Mouse (Mus musculus): ENCODE measurements around the gene Tpm1. TPM values are rescaled to one million over a fixed set of nuclear protein-coding genes. Genes with fewer than 3 reads are reported as not detected.

The Tpm1 gene
- polyA plus RNA-seq, 1 experiment from 2014 or later, result 163 TPM

Other genes with a start within 250 kb of the Tpm1 start
- 4.5 and 6.4 TPM in 2 replicates for gene Aph1c, start 214.7 kb downstream of the Tpm1 start, polyA plus RNA-seq (2014; fragmentation: Nextera tagmentation; extraction: Ambion mirVana)
- gene Rab8b, start 129.7 kb downstream of the Tpm1 start, polyA plus RNA-seq (2014; fragmentation: Nextera tagmentation; extraction: Ambion mirVana), result 33.8 and 38.2 TPM in 2 replicates
- 215 and 261 TPM in 2 replicates for gene Rps27l, start 103.3 kb downstream of the Tpm1 start, polyA plus RNA-seq (2014; fragmentation: Nextera tagmentation; extraction: Ambion mirVana)
- 15.4 and 17.8 TPM in 2 replicates for gene Lactb, start 73.9 kb downstream of the Tpm1 start, polyA plus RNA-seq (2014; fragmentation: Nextera tagmentation; extraction: Ambion mirVana)

Measured in hindbrain, embryonic 14.5 days (tissue).